Mouse (Mus musculus) heart, postnatal 0 days (tissue): ENCODE data around the gene Ndufc2.

Experiments used
- CTCF ChIP-seq: IDR thresholded peaks from 2 replicates; pipeline ENCODE4 v1.5.1; 2016; ENCODE audit warnings: antibody characterized with exemption, control low read depth, low read depth
- EP300 ChIP-seq: IDR thresholded peaks from 2 replicates; pipeline ENCODE4 v1.6.1; 2016; ENCODE audit warnings: antibody characterized with exemption, low read depth

DNA sequence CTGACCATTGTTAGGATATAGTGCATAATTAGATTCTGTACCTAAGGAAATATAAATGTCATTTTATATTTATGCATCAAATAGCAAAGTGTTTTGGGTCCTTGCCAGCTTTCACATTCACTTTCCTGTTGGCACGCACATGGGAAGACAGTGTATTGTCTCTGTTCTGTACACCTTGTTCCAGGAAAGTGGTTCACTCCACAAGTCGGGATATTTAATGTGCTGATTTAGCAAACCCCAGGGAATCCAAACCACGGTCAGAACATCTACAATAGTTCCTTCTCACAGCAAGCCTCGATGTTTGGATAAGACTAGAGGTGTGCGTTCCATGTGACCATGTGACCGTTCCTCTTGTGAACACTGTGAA is 7.7 kb upstream of the Ndufc2 start:
- TF ChIP-seq CTCF (no peak), EP300 (peak; percentile 92)
